Mouse (Mus musculus): ENCODE measurements around the gene Flt3l. TPM values are rescaled to one million over a fixed set of nuclear protein-coding genes. Genes with fewer than 3 reads are reported as not detected.
"Not testable (repeated sequence)": the region's sequence is repeated elsewhere in the genome, so short reads cannot be mapped to it uniquely, and the experiment has no call there.

Gene Flt3l
- polyA plus RNA-seq, 1 experiment from 2014 or later: 0.88 TPM

DNA sequence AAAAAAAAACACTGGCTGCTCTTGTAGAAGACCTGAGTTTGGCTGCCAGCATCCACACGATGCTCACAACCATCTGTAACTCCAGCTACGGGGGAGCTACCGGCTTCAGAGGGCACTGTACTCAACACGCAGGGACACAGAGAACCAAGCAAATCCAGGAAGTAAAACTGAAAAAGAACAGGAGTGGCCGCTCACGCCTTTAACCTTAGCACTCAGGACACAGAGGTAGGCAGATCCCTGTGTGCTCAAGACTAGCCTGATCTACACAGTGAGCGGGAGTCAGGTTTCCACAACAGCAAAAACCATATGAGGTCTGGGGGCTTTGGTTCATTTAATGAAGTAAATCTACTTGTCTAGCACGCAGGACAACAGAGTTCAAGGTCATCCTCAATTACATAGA lies 30.7 kb downstream of the Flt3l start:
- WGBS: 71% methylated on average over 8 of the region's 8 CpGs
- H3K36me3 ChIP-seq: no peaks in the 10 kb centered on the region
- H3K4me2 ChIP-seq: no peak overlapping the region
- no peaks in the 10 kb centered on the region for H3K27me3 ChIP-seq (replicated peaks)
- no peak overlapping the region for H3K9ac ChIP-seq
- no peak for ATAC-seq (ENCODE audit: extremely low read depth, insufficient number of reproducible peaks, low FRiP score, low TSS enrichment)
- H3K27ac ChIP-seq (replicated peaks): no peak overlapping the region
- peaks cover 26% of the 10 kb centered on the region for H3K4me1 ChIP-seq
- no peak overlapping the region for H3K4me3 ChIP-seq
- no peaks in the 10 kb centered on the region for H3K9me3 ChIP-seq

DNA sequence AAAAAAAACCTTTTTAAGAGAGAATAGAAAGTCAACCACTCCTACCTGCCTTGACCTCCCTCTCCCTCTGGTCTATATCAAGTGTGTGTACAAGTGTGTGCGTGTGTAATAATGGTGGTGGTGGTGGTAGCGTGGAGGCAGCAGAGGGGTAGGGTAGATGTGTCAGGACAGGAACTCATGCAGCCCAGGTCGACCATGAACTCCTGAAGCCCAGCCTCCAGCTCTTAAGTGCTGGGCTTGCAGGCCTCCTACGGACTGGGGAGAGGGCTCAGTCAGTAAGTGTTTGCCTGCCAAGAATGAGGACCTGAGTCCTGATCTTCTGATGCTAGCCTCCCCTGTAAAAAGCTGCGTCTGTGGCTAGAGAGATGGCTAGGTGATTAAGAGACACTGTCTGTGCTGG lies 31.3 kb downstream of the Flt3l start:
- no peak for ATAC-seq (ENCODE audit: extremely low read depth, insufficient number of reproducible peaks, low FRiP score, low TSS enrichment)
- no peak overlapping the region for H3K9ac ChIP-seq
- H3K27ac ChIP-seq (replicated peaks): no peak overlapping the region
- H3K36me3 ChIP-seq: no peaks in the 10 kb centered on the region
- WGBS: 62% methylated on average over 5 of the region's 5 CpGs
- H3K27me3 ChIP-seq (replicated peaks): no peaks in the 10 kb centered on the region
- no peaks in the 10 kb centered on the region for H3K9me3 ChIP-seq
- no peak overlapping the region for H3K4me2 ChIP-seq
- no peak overlapping the region for H3K4me3 ChIP-seq
- peaks cover 26% of the 10 kb centered on the region for H3K4me1 ChIP-seq

DNA sequence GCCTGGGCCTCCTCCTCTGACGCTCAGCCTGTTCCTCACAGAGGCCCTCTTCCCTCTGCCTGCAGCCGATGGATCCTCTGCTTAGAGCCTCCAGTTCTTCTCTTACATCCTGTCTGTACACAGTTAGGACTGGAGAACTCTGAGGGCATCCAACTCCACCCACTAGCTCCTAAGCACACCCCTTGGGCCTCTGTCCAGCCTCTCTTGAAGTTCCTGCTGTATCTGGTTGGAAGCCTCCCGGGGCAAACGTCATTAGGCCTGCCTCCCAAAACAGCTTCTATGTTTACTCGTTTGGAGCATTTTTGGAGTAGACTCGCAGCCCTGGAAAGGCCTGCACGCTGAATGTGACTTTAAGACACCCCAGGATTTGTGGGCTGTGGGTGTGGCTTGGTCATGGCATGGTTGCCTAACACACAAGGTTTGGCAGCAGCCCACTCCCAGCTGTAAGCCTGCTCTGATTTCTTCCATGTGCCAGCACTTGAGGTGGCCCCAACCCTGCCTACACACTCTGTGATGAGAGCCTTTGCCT lies 32.5 kb downstream of the Flt3l start, which contains the start of gene Fcgrt:
TSS of gene Fcgrt (minus strand) at position 200 of the 529 bp plus-strand sequence.
- Histone ChIP-seq H3K4me2 (peak within 1 kb of the TSS; percentile 69), H3K27ac (replicated peaks) (peak within 1 kb of the TSS; percentile 88), H3K4me3 (peak within 1 kb of the TSS; percentile 43), H3K9me3 (no peaks in the 10 kb centered on the region), H3K9ac (peak within 1 kb of the TSS; percentile 79), H3K36me3 (peaks cover 6% of the 10 kb centered on the region), H3K4me1 (peaks cover 26% of the 10 kb centered on the region), H3K27me3 (replicated peaks) (no peaks in the 10 kb centered on the region)
- ATAC-seq (ENCODE audit: extremely low read depth, insufficient number of reproducible peaks, low FRiP score, low TSS enrichment): peak; percentile 76; the same call in 1 of the 2 replicates
- WGBS: 32% methylated on average over 7 of the region's 7 CpGs

DNA sequence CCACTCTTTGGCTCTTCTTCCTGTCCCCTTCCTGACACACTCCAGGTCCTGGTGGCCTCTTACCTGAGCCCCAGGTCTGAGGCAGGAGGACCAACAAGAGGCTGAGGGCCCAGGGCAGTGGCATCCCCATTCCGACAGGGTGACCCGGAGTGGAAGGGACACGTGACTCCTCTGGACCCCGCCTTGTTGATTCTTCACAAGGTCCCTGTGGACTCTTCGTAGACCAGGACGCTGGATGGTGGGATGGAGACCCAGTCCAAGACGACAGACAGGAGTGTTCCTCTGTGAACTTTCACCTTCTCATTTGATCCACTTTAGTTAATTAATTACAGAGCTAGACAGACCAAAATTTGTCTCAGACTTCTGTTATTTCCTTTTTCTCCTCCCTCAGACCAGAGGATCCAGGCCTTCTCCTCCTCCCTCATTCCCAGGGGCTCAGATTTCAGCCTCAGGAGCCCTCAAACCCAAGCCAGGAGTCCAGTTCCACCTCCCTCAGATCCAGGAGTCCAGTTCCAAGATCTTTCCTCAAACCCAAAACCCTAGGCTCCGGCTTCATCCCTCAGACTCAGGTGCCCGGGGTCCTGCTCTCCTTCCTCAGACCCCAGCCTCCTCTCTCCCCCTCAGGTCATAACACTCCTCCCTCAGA lies 33.2 kb downstream of the Flt3l start:
- H3K36me3 ChIP-seq: peaks cover 9% of the 10 kb centered on the region
- H3K9me3 ChIP-seq: no peaks in the 10 kb centered on the region
- H3K4me3 ChIP-seq: peak overlapping the region; percentile 43
- H3K27ac ChIP-seq (replicated peaks): peak overlapping the region; percentile 88
- peaks cover 26% of the 10 kb centered on the region for H3K4me1 ChIP-seq
- no peak for ATAC-seq (ENCODE audit: extremely low read depth, insufficient number of reproducible peaks, low FRiP score, low TSS enrichment)
- no peaks in the 10 kb centered on the region for H3K27me3 ChIP-seq (replicated peaks)
- peak overlapping the region; percentile 69 for H3K4me2 ChIP-seq
- peak overlapping the region; percentile 79 for H3K9ac ChIP-seq
- 74% methylated on average over 9 of the region's 9 CpGs for WGBS

DNA sequence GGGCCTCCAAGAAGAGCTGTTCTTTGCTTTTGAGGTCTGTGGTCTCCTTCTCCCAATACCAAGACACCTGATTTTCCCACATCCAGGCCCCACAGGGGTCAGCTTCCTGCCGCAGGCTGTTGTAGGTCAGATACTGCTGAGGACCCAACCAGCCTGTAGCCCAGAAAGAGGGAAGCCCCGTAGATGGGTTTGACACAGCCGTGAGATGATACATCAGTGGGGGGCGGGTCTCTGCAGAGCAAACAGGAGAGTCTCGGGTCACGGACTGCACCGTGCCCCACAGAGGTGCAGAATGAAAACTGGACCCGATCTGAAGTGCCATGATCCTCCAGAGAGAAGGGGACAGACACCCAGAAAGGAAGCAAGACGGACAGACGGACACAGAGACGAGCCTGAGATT lies 33.8 kb downstream of the Flt3l start:
- 77% methylated on average over 11 of the region's 11 CpGs for WGBS
- no peak for ATAC-seq (ENCODE audit: extremely low read depth, insufficient number of reproducible peaks, low FRiP score, low TSS enrichment)
- no peak overlapping the region for H3K27ac ChIP-seq (replicated peaks)
- no peaks in the 10 kb centered on the region for H3K27me3 ChIP-seq (replicated peaks)
- H3K36me3 ChIP-seq: peaks cover 9% of the 10 kb centered on the region
- peak overlapping the region; percentile 43; the same call in 1 of the 2 replicates for H3K4me3 ChIP-seq
- peaks cover 26% of the 10 kb centered on the region for H3K4me1 ChIP-seq
- H3K4me2 ChIP-seq: peak overlapping the region; percentile 69
- H3K9ac ChIP-seq: peak overlapping the region; percentile 79
- H3K9me3 ChIP-seq: no peaks in the 10 kb centered on the region

DNA sequence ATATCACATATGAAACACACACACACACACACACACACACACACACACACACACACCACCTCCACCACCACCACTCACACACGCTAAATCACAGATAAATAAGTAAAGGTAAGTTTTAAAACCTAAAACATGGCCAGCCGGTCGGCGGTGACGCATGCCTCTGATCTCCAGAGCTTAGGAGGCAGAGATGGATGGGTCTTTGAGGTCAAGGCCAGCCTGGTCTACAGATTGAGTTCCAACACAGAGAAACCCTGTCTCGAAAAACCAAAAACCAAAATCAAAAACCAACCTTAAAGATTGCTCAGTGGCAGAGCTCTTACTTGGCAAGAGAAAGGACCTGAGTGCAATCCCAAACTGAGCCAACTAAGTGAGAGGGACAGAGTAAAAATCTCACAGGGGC lies 36.2 kb downstream of the Flt3l start:
- no peak for ATAC-seq (ENCODE audit: extremely low read depth, insufficient number of reproducible peaks, low FRiP score, low TSS enrichment)
- Histone ChIP-seq H3K36me3 (peaks cover 12% of the 10 kb centered on the region), H3K27ac (replicated peaks) (no peak overlapping the region), H3K4me3 (no peak overlapping the region), H3K4me1 (peaks cover 26% of the 10 kb centered on the region), H3K9ac (no peak overlapping the region), H3K9me3 (no peaks in the 10 kb centered on the region), H3K4me2 (no peak overlapping the region), H3K27me3 (replicated peaks) (no peaks in the 10 kb centered on the region)
- WGBS: 81% methylated on average over 6 of the region's 6 CpGs

DNA sequence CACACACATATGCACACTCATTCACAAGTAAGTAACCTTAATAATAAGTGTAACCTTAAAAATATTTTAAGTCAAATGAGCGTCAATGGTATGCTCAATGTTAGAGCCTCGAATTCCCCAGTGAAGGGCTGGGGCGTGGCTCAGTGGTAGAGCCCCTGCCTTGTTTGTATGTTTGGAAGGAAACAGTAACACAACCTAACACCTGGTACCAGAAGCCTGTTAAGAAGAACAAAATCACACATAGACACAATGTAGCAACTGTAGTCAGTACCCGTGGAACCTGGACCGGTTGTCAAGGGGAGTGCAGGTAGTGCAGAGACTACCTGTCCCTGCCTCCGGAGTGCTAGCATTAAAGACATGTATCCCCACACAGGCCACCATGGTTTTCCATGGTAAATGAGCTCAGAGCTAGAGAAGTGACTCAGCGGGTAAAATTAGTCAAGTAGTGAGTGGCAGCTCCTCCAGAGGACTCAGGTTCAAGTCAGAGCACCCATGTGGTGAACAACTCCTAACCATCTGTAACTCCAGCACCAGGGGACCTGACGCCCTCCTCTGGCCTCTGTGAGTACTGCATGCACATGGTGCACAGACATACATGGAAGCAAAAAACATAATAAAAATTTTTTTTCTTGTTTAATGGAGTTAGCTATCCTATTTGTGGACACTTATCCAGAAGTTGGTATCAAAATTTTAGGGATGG lies 37.5 kb downstream of the Flt3l start:
- no peak for ATAC-seq (ENCODE audit: extremely low read depth, insufficient number of reproducible peaks, low FRiP score, low TSS enrichment)

DNA sequence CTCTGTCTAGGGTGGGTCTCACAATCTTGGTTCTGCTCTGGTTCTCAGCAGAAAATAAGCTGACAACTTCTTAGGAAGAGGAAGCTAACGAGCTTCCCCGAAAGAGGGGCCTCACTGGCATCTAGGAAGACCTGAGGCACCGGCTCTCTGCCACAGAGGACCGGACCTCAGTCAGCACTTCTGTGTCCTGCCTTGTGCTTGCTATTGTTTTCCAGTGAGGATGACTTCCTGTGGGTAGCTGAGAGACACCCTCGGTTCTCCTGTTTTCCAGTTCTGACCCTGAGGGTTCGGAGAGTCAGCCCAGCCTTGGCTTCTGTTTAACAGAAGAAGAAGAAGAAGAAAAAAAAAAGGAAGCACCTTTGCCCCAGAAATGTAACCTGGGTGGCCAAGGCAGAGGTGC lies 38.8 kb downstream of the Flt3l start:
- no peak overlapping the region for H3K4me3 ChIP-seq
- H3K27me3 ChIP-seq (replicated peaks): no peaks in the 10 kb centered on the region
- H3K9me3 ChIP-seq: no peaks in the 10 kb centered on the region
- peak overlapping the region; percentile 50; the same call in 1 of the 2 replicates for H3K9ac ChIP-seq
- no peak for ATAC-seq (ENCODE audit: extremely low read depth, insufficient number of reproducible peaks, low FRiP score, low TSS enrichment)
- no peak overlapping the region for H3K4me2 ChIP-seq
- peaks cover 17% of the 10 kb centered on the region for H3K4me1 ChIP-seq
- 48% methylated on average over 6 of the region's 6 CpGs for WGBS
- peaks cover 12% of the 10 kb centered on the region for H3K36me3 ChIP-seq
- H3K27ac ChIP-seq (replicated peaks): no peak overlapping the region

More for the DNA sequence above, 37.5 kb downstream of the Flt3l start:
- no peak overlapping the region for H3K27ac ChIP-seq (replicated peaks)
- peaks cover 12% of the 10 kb centered on the region for H3K36me3 ChIP-seq
- H3K4me2 ChIP-seq: no peak overlapping the region
- WGBS: 84% methylated on average over 8 of the region's 8 CpGs
- H3K4me1 ChIP-seq: peaks cover 19% of the 10 kb centered on the region
- no peaks in the 10 kb centered on the region for H3K9me3 ChIP-seq
- H3K27me3 ChIP-seq (replicated peaks): no peaks in the 10 kb centered on the region
- H3K9ac ChIP-seq: no peak overlapping the region
- no peak overlapping the region for H3K4me3 ChIP-seq

DNA sequence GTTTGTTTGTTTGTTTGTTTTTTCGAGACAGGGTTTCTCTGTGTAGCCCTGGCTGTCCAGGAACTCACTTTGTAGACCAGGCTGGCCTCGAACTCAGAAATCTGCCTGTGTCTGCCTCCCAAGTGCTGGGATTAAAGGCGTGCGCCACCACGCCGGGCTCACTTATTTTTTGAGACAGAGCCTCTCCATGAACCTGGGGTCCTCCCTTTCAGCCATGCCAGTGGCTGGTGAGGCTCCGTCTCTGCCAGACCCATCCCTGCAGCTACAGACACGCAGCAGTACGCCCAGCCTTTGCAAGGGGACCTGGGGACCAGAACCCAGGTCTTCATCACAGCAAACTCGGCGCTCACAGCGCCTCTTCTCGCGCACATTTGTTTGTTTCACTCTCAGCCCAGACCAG lies 40.3 kb downstream of the Flt3l start:
- not testable (repeated sequence) for H3K27ac ChIP-seq (replicated peaks); H3K4me3 ChIP-seq; ATAC-seq (ENCODE audit: extremely low read depth, insufficient number of reproducible peaks, low FRiP score, low TSS enrichment); H3K9me3 ChIP-seq; H3K27me3 ChIP-seq (replicated peaks); H3K9ac ChIP-seq; H3K4me2 ChIP-seq
- H3K36me3 ChIP-seq: peaks cover 12% of the 10 kb centered on the region
- peaks cover 16% of the 10 kb centered on the region for H3K4me1 ChIP-seq
- 92% methylated on average over 14 of the region's 14 CpGs for WGBS

DNA sequence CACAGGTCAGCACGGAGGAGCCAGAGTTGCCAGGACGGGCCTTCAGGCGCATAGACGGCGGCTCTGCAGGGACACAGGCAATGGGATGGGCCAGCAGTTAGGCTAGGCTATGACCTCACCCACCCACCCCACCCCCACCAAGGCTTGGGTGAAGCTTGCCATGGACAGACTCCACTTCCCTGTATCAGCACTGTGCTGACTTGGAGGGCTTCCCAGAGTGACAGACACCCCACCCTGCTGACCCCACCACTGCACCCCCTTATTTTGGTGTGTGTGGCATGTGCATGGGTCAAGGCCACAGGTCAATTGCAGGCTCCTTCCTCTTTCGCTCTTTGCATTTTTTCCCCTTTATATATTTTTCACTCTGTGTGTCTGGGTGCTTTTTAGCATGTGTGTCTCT lies 40.9 kb downstream of the Flt3l start:
- 76% methylated on average over 6 of the region's 6 CpGs for WGBS
- no peak overlapping the region for H3K4me2 ChIP-seq
- no peak overlapping the region for H3K9ac ChIP-seq
- peaks cover 14% of the 10 kb centered on the region for H3K36me3 ChIP-seq
- H3K4me1 ChIP-seq: peaks cover 22% of the 10 kb centered on the region
- no peak overlapping the region for H3K27ac ChIP-seq (replicated peaks)
- no peaks in the 10 kb centered on the region for H3K27me3 ChIP-seq (replicated peaks)
- no peaks in the 10 kb centered on the region for H3K9me3 ChIP-seq
- no peak for ATAC-seq (ENCODE audit: extremely low read depth, insufficient number of reproducible peaks, low FRiP score, low TSS enrichment)
- H3K4me3 ChIP-seq: no peak overlapping the region

DNA sequence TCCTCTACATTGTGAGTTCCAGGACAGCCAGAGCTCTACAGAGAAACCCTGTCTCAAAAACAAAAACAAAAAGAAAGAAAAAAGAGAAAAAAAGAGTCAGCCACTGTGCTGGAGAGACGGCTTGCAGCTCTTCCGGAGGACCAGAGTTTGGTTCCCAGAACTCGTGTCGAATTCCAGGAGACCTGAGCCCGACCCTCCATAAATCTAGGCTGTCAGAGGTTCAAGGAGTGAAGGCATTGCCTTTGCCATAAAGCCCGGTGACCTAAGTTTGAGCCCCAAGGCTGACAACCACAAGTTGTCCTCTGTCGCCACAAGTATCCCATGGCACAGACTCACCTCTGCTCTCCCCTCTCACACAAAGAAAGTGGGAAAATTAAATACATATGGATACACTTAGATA lies 42.1 kb downstream of the Flt3l start:
- Histone ChIP-seq H3K9me3 (no peaks in the 10 kb centered on the region), H3K4me2 (no peak overlapping the region), H3K27ac (replicated peaks) (no peak overlapping the region), H3K4me3 (no peak overlapping the region), H3K4me1 (peaks cover 28% of the 10 kb centered on the region), H3K27me3 (replicated peaks) (no peaks in the 10 kb centered on the region), H3K9ac (no peak overlapping the region), H3K36me3 (peaks cover 21% of the 10 kb centered on the region)
- no peak for ATAC-seq (ENCODE audit: extremely low read depth, insufficient number of reproducible peaks, low FRiP score, low TSS enrichment)
- 59% methylated on average over 7 of the region's 7 CpGs for WGBS
